Mouse (Mus musculus) cortical plate, adult 2 months (tissue): ENCODE measurements at regions not wholly inside any gene's neighbourhood (a gene's known extent, or its start where the extent isn't known, plus 50 kb on each side); places are given as distances from the start of the nearest gene placed in this dataset.

Experiments used
- H3K27ac ChIP-seq: fragments of 200-500 bp; 2 replicates; pipeline ENCODE4 v1.5.1; 2012; ENCODE audit warnings: low read length, control low read depth, inconsistent platforms; ENCODE audit not compliant: insufficient read depth
- H3K4me1 ChIP-seq: fragments of 200-500 bp; 2 replicates; pipeline ENCODE4 v1.6.1; 2011; ENCODE audit warnings: low read length; ENCODE audit not compliant: control insufficient read depth, insufficient read depth
- H3K4me3 ChIP-seq: fragments of 200-500 bp; 2 replicates; pipeline ENCODE4 v1.5.1; 2011; ENCODE audit warnings: mild to moderate bottlenecking, low read length, control low read depth; ENCODE audit not compliant: insufficient read depth
- CTCF ChIP-seq: fragments of 200-500 bp; IDR thresholded peaks from 2 replicates; pipeline ENCODE4 v1.5.1; 2011; ENCODE audit warnings: mild to moderate bottlenecking, control low read depth, low read length; ENCODE audit not compliant: insufficient read depth; ENCODE audit errors: extremely low read depth
- POLR2A ChIP-seq: fragments of 200-500 bp; IDR thresholded peaks from 2 replicates; pipeline ENCODE4 v1.6.1; 2011; ENCODE audit warnings: mild to moderate bottlenecking, low read length, control low read depth; ENCODE audit not compliant: insufficient read depth; ENCODE audit errors: extremely low read depth

GRCm38 (mm10) chr10:96744167-96744777 lies 127.5 kb downstream of the Btg1 start:
- H3K27ac ChIP-seq = no peak overlapping the region
- TF ChIP-seq POLR2A (no peak), CTCF (no peak)
- H3K4me1 ChIP-seq = no peaks in the 10 kb centered on the region
- no peak overlapping the region for H3K4me3 ChIP-seq

GRCm38 (mm10) chr10:96747015-96747663 lies 130.3 kb downstream of the Btg1 start:
- no peak overlapping the region for H3K27ac ChIP-seq
- H3K4me3 ChIP-seq = no peak overlapping the region
- H3K4me1 ChIP-seq = no peaks in the 10 kb centered on the region
- TF ChIP-seq CTCF (no peak), POLR2A (no peak)

- no peak overlapping the region for H3K4me3 ChIP-seq
- TF ChIP-seq CTCF = no peak
- no peak for TF ChIP-seq POLR2A
- H3K4me1 ChIP-seq = no peaks in the 10 kb centered on the region
- no peak overlapping the region for H3K27ac ChIP-seq
These were observed 134.1 kb downstream of the Btg1 start for GRCm38 (mm10) chr10:96750861-96751260.

- Histone ChIP-seq H3K4me1 (no peaks in the 10 kb centered on the region), H3K27ac (no peak overlapping the region), H3K4me3 (no peak overlapping the region)
- TF ChIP-seq POLR2A = no peak
- TF ChIP-seq CTCF = no peak
These were observed 134.9 kb downstream of the Btg1 start for GRCm38 (mm10) chr10:96751580-96752264.

GRCm38 (mm10) chr10:96752531-96752930 lies 135.7 kb downstream of the Btg1 start:
- TF ChIP-seq POLR2A (no peak), CTCF (no peak)
- Histone ChIP-seq H3K4me1 (no peaks in the 10 kb centered on the region), H3K27ac (no peak overlapping the region), H3K4me3 (no peak overlapping the region)

GRCm38 (mm10) chr10:96753521-96753920 lies 136.7 kb downstream of the Btg1 start:
- TF ChIP-seq POLR2A (no peak), CTCF (no peak)
- Histone ChIP-seq H3K4me1 (no peaks in the 10 kb centered on the region), H3K27ac (no peak overlapping the region), H3K4me3 (no peak overlapping the region)

- H3K4me3 ChIP-seq = no peak overlapping the region
- H3K27ac ChIP-seq = no peak overlapping the region
- H3K4me1 ChIP-seq = no peaks in the 10 kb centered on the region
- TF ChIP-seq POLR2A (no peak), CTCF (no peak)
These were observed 138.9 kb downstream of the Btg1 start for GRCm38 (mm10) chr10:96755674-96756073.

GRCm38 (mm10) chr10:96756355-96757084 lies 139.7 kb downstream of the Btg1 start:
- Histone ChIP-seq H3K27ac (no peak overlapping the region), H3K4me1 (no peaks in the 10 kb centered on the region), H3K4me3 (no peak overlapping the region)
- TF ChIP-seq CTCF (no peak), POLR2A (no peak)

GRCm38 (mm10) chr10:96757311-96757710 lies 140.5 kb downstream of the Btg1 start:
- TF ChIP-seq CTCF = no peak

More at GRCm38 (mm10) chr10:96757311-96757710, 140.5 kb downstream of the Btg1 start:
- Histone ChIP-seq H3K4me3 (no peak overlapping the region), H3K27ac (no peak overlapping the region), H3K4me1 (no peaks in the 10 kb centered on the region)
